Mouse (Mus musculus): Measurements from ENCODE around the gene Pknox1. TPM values are rescaled to one million over a fixed set of nuclear protein-coding genes. Genes with fewer than 3 reads are reported as not detected.
"Not testable (repeated sequence)": the region's sequence is repeated elsewhere in the genome, so short reads cannot be mapped to it uniquely, and the experiment has no call there.

The Pknox1 gene
- polyA plus RNA-seq, 1 experiment from 2014 or later = 47.5 TPM

DNA sequence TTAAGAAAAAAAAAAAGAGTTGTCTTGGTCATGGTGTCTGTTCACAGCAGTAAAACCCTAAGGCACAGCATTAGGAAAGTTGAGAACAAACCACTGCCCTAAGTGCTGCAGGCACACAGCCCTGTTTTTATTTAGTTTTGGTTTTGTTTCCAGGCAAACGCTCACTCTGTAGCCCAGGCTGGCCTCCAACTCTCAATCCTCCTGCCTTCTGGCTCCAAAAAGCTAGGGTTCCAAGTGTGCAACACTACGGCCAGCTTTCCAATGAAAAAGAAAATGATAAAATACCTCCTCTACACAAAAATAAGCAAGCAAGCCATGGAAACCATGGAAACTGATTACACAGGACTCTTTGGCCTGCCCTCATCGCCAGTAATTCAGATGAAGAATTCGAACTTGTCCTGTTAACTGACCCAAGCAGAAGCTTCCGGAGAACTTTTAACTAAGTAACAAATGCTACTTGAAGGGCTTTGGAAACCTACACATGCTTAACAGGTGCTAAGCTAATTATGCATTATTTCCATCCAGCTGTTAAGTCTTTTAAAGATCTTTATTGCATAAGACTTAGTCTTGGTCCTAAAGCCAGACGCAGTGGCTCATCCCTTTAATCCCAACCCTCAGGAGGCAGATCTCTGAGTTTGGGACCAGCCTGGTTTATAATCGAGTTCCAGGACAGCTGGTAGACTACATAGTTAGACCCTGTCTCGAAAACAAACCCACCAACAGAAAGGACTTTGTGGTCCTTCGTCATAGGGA, 17.9 kb upstream of the Pknox1 start:
- 0 out of 2 replicates have a peak, but pooled peaks cover 4% of the 10 kb centered on the region for H3K4me1 ChIP-seq (replicated peaks; ENCODE audit: control insufficient read depth, insufficient read depth, low read length)
- H3K27me3 ChIP-seq (ENCODE audit: control insufficient read depth, insufficient read depth, low read length) = no peaks in the 10 kb centered on the region
- H3K4me2 ChIP-seq (replicated peaks) = no peak overlapping the region
- no peaks in the 10 kb centered on the region for H3K36me3 ChIP-seq (replicated peaks; ENCODE audit: control insufficient read depth, insufficient read depth)
- no peak overlapping the region for H3K4me3 ChIP-seq (replicated peaks; ENCODE audit: low read length)
- H3K9me3 ChIP-seq (ENCODE audit: control insufficient read depth, low read length) = no peaks in the 10 kb centered on the region
- no peak for ATAC-seq (ENCODE audit: low FRiP score)
- DNase-seq (ENCODE audit: low spot score) = no peak
- WGBS = 91% methylated on average over 9 of the region's 9 CpGs
- H3K9ac ChIP-seq = no peak overlapping the region
- H3K27ac ChIP-seq = no peak overlapping the region

DNA sequence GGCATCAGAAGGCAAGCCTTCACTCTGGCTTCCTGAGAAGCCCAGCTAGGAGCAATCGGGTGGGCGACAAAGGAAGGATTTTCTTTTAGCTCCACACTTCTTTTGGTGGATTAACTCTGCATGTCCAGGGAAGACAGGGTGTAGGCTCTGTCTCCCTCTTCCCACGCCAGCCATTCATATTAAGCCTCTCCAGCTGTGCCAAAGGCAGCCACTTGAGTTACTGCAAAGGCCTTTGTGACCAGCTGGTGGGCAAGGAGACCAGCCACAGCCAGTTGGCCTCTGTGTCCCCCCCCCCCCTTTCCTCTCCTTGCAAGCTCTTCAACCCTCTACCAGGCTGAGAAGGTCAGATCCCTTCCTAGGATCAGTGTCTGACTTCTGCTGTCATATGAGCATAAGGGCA, 16.6 kb upstream of the Pknox1 start:
- no peak overlapping the region for H3K9ac ChIP-seq
- WGBS = 71% methylated on average over 3 of the region's 3 CpGs
- no peaks in the 10 kb centered on the region for H3K36me3 ChIP-seq (replicated peaks; ENCODE audit: control insufficient read depth, insufficient read depth)
- ATAC-seq (ENCODE audit: low FRiP score) (no peak), DNase-seq (ENCODE audit: low spot score) (no peak)
- H3K27me3 ChIP-seq (ENCODE audit: control insufficient read depth, insufficient read depth, low read length) = no peaks in the 10 kb centered on the region
- H3K4me2 ChIP-seq (replicated peaks) = no peak overlapping the region
- H3K4me3 ChIP-seq (replicated peaks; ENCODE audit: low read length) = no peak overlapping the region
- H3K4me1 ChIP-seq (replicated peaks; ENCODE audit: control insufficient read depth, insufficient read depth, low read length) = no peaks in the 10 kb centered on the region
- H3K27ac ChIP-seq = no peak overlapping the region
- H3K9me3 ChIP-seq (ENCODE audit: control insufficient read depth, low read length) = no peaks in the 10 kb centered on the region

DNA sequence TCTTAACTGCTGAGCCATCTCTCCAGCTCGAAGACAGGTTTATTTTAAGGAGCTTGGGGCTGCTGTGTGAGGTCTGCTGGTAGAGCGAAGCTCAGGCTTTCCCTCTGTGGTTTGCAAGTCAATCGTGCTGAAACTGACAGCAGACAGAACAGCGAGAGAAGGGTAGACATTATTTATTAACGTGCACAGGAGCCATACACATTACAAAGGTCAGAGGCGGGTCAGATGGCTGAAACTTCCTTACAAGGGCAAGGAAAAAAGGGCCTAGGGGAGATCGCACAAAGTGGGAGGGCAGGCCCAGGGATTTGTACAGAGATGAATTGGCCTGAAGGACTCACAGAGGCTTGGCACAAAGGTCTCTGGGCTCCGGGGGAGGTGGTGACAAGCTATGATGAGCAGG, 15.1 kb upstream of the Pknox1 start:
- Histone ChIP-seq H3K36me3 (replicated peaks; ENCODE audit: control insufficient read depth, insufficient read depth) (no peaks in the 10 kb centered on the region), H3K4me2 (replicated peaks) (no peak overlapping the region), H3K27ac (no peak overlapping the region), H3K27me3 (ENCODE audit: control insufficient read depth, insufficient read depth, low read length) (no peaks in the 10 kb centered on the region), H3K4me1 (replicated peaks; ENCODE audit: control insufficient read depth, insufficient read depth, low read length) (no peaks in the 10 kb centered on the region), H3K9me3 (ENCODE audit: control insufficient read depth, low read length) (no peaks in the 10 kb centered on the region), H3K4me3 (replicated peaks; ENCODE audit: low read length) (no peak overlapping the region), H3K9ac (no peak overlapping the region)
- ATAC-seq (ENCODE audit: low FRiP score) (no peak), DNase-seq (ENCODE audit: low spot score) (no peak)
- 53% methylated on average over 8 of the region's 8 CpGs for WGBS

DNA sequence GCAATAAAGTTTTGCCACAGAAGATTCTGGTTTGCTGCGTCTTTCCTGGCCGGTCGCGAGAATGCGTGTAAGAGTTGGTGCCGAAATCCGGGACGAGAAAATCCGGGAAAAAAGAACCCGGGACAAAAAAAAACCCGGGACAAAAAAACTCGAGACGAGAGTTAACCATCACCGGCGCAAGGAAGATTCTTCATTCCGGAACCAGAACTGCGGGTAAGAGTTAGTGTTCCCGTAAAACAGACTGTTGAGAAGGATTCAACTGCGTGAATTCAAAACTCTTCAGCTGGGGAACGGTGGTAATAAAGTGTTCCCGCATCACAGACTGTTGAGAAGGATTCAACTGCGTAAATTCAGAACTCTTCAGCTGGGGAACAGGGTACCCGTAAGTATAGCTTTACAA, 11.9 kb upstream of the Pknox1 start:
- not testable (repeated sequence) for H3K9me3 ChIP-seq (ENCODE audit: control insufficient read depth, low read length); H3K4me3 ChIP-seq (replicated peaks; ENCODE audit: low read length); H3K4me1 ChIP-seq (replicated peaks; ENCODE audit: control insufficient read depth, insufficient read depth, low read length); H3K36me3 ChIP-seq (replicated peaks; ENCODE audit: control insufficient read depth, insufficient read depth); ATAC-seq (ENCODE audit: low FRiP score); DNase-seq (ENCODE audit: low spot score); H3K27me3 ChIP-seq (ENCODE audit: control insufficient read depth, insufficient read depth, low read length); H3K4me2 ChIP-seq (replicated peaks); H3K9ac ChIP-seq; H3K27ac ChIP-seq
- WGBS = 95% methylated on average over 23 of the region's 23 CpGs

DNA sequence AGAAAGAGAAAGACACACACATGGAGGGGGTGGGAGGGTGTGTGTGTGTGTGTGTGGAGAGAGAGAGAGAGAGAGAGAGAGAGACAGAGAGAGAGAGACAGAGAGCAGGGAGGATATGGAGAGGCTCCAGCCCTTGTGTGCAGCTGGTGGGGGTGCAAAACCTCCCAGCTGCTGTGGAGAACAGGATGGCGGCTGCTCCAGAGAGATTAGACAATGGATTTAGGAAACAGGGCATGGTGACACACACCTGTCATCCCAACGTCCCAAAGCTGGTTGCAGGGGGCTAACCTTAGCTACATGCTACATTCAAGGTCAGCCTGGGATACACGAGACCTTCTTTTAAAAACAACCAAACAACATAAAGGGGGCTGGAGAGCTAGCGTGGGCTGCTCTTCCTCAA, 8.3 kb upstream of the Pknox1 start:
- H3K27me3 ChIP-seq (ENCODE audit: control insufficient read depth, insufficient read depth, low read length) = no peaks in the 10 kb centered on the region
- H3K9ac ChIP-seq = no peak overlapping the region
- no peak overlapping the region for H3K27ac ChIP-seq
- H3K4me1 ChIP-seq (replicated peaks; ENCODE audit: control insufficient read depth, insufficient read depth, low read length) = peaks cover 13% of the 10 kb centered on the region
- DNase-seq (ENCODE audit: low spot score) (no peak), ATAC-seq (ENCODE audit: low FRiP score) (no peak)
- no peak overlapping the region for H3K4me2 ChIP-seq (replicated peaks)
- no peak overlapping the region for H3K4me3 ChIP-seq (replicated peaks; ENCODE audit: low read length)
- no peaks in the 10 kb centered on the region for H3K9me3 ChIP-seq (ENCODE audit: control insufficient read depth, low read length)
- no peaks in the 10 kb centered on the region for H3K36me3 ChIP-seq (replicated peaks; ENCODE audit: control insufficient read depth, insufficient read depth)
- WGBS = 80% methylated on average over 4 of the region's 4 CpGs

DNA sequence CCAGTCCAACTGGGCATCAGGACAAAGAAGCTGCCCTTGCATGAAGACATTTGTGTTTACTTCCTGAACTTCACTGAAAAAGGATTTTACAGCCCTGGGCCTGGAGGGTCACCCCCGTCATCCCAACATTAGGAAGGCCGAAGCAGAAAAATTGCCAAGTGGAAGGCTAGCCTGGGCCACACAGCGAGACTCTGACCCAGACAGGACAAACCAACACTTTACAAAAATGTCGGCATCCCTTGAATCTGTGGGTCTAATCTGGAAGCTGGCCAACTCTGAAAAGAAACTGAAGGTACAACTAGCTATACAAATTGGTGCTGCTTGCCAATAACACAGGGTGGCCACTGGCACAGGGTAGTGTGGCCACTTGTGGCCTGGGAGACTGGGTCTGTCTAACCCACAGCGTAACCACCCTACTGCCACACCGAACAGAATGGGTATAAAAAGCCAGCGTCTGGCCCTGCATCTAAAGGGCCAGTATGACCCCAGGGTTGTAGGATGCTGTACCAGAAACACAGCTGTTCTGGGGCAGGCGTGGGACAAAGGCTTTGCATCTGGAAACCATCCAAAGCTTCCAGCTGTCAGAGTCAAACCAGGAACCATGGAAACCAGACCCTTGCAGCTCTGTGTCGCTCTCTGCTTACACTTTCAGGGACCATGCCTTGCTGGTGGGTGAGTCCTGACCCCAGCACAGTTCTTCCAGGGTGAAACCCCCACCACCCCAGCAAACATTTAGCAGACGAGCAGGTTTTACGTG, 7.2 kb upstream of the Pknox1 start:
- Histone ChIP-seq H3K27me3 (ENCODE audit: control insufficient read depth, insufficient read depth, low read length) (no peaks in the 10 kb centered on the region), H3K4me1 (replicated peaks; ENCODE audit: control insufficient read depth, insufficient read depth, low read length) (peaks cover 13% of the 10 kb centered on the region), H3K36me3 (replicated peaks; ENCODE audit: control insufficient read depth, insufficient read depth) (no peaks in the 10 kb centered on the region), H3K9ac (no peak overlapping the region), H3K9me3 (ENCODE audit: control insufficient read depth, low read length) (no peaks in the 10 kb centered on the region), H3K4me2 (replicated peaks) (no peak overlapping the region; the same call in 1 of the 2 replicates), H3K4me3 (replicated peaks; ENCODE audit: low read length) (no peak overlapping the region), H3K27ac (peak overlapping the region; percentile 70)
- 56% methylated on average over 11 of the region's 11 CpGs for WGBS
- peak; percentile 43; the same call in 1 of the 2 replicates for ATAC-seq (ENCODE audit: low FRiP score)
- peak; percentile 73 for DNase-seq (ENCODE audit: low spot score)

DNA sequence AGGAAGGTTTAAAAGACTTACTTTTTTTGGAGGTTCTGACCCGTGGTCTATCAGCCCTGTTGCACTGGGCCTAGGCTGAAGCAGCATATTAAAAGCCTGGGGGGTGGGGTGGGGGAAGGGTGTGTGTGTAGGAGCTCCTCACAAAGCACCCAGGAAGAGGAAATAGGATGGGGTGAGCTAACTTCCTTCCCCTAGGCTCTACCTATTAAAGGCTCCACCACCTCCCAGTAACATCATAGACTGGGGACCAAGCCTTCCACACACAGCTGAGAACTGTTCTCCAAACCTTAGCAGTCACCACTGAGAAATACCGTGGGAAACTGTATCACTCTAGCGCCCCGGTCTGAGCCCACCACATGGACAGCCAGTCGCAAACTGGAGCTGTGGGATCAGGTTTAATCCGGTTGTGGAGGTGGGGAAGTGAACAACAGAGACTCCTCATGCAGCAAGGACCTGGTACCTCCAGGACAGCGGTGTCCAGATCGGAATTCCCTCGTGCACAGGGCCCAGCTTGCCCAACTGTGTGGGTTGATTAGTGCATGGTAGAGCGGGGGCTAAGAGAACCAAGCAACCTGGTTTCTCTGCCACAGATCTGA, 6.5 kb upstream of the Pknox1 start:
- 84% methylated on average over 10 of the region's 10 CpGs for WGBS
- Histone ChIP-seq H3K4me3 (replicated peaks; ENCODE audit: low read length) (no peak overlapping the region), H3K27me3 (ENCODE audit: control insufficient read depth, insufficient read depth, low read length) (no peaks in the 10 kb centered on the region), H3K36me3 (replicated peaks; ENCODE audit: control insufficient read depth, insufficient read depth) (no peaks in the 10 kb centered on the region), H3K27ac (peak overlapping the region; percentile 70), H3K9me3 (ENCODE audit: control insufficient read depth, low read length) (no peaks in the 10 kb centered on the region), H3K4me1 (replicated peaks; ENCODE audit: control insufficient read depth, insufficient read depth, low read length) (peaks cover 13% of the 10 kb centered on the region), H3K9ac (no peak overlapping the region), H3K4me2 (replicated peaks) (no peak overlapping the region; the same call in 1 of the 2 replicates)
- ATAC-seq (ENCODE audit: low FRiP score) (no peak), DNase-seq (ENCODE audit: low spot score) (no peak)

DNA sequence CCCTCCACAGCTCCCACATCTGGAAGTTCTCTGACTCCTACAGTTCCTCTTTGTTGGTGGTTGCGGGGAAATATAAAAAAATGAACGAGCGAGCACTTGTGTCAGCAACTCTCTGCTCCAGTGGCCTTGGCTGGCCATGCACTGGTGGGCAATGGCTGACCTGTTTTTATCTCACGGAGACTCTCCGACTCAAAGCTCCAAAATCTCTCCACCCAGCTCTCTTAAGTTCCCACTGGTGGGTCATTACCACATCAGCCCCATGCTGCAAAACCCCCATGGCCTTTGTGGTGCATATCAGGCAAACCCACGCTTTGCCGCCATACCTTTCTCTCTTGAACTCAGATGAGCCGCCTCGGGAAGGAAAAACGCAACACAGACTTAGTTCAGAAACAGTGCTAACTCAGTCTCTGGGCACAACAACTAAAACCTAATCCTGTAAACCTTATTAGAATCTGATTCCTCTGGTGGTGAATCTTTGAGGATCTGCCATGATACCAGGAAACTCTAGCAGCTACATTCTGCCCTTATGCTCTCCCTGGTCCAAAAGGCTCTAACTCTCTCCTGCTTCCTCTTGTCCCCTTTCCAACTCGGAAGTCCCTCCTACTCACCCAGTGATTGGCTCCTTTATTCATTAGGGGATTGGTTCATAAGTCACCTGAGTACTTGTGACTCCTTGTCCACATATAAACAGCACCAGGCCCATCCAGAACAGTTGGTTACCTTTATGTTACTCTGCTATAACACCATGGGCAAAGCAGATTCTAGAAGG, 5.3 kb upstream of the Pknox1 start:
- H3K4me2 ChIP-seq (replicated peaks) = no peak overlapping the region
- WGBS = 90% methylated on average over 11 of the region's 11 CpGs
- DNase-seq (ENCODE audit: low spot score) = no peak
- H3K36me3 ChIP-seq (replicated peaks; ENCODE audit: control insufficient read depth, insufficient read depth) = no peaks in the 10 kb centered on the region
- H3K9me3 ChIP-seq (ENCODE audit: control insufficient read depth, low read length) = no peaks in the 10 kb centered on the region
- H3K27ac ChIP-seq = no peak overlapping the region
- no peak for ATAC-seq (ENCODE audit: low FRiP score)
- no peak overlapping the region for H3K9ac ChIP-seq
- H3K4me3 ChIP-seq (replicated peaks; ENCODE audit: low read length) = no peak overlapping the region
- no peaks in the 10 kb centered on the region for H3K27me3 ChIP-seq (ENCODE audit: control insufficient read depth, insufficient read depth, low read length)
- H3K4me1 ChIP-seq (replicated peaks; ENCODE audit: control insufficient read depth, insufficient read depth, low read length) = peaks cover 20% of the 10 kb centered on the region

DNA sequence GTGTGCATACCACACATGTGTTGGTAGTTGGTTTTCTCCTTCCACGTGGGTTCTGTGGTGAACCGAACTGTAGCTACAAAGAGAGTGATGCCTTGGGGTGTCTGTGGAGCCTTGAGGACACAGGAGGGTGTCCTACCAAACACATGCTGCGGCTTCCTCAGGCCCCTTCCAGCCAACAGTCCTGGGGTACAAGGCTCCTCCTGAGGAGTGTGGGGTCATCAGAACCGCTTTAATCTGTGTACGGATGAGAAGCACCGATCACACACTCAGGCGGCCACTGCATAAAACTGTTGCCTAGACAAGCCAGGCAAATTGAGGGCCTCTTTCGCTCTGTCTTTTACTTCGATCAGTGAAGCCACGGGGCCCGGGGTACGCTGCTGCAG, 911 bp upstream of the Pknox1 start:
- WGBS = 17% methylated on average over 12 of the region's 12 CpGs
- Histone ChIP-seq H3K36me3 (replicated peaks; ENCODE audit: control insufficient read depth, insufficient read depth) (no peaks in the 10 kb centered on the region), H3K27me3 (ENCODE audit: control insufficient read depth, insufficient read depth, low read length) (no peaks in the 10 kb centered on the region), H3K4me1 (replicated peaks; ENCODE audit: control insufficient read depth, insufficient read depth, low read length) (peaks cover 33% of the 10 kb centered on the region), H3K9ac (peak overlapping the region; percentile 62), H3K4me2 (replicated peaks) (peak overlapping the region; percentile 61), H3K27ac (peak overlapping the region; percentile 87), H3K4me3 (replicated peaks; ENCODE audit: low read length) (peak overlapping the region; percentile 30), H3K9me3 (ENCODE audit: control insufficient read depth, low read length) (no peaks in the 10 kb centered on the region)
- DNase-seq (ENCODE audit: low spot score) (no peak), ATAC-seq (ENCODE audit: low FRiP score) (no peak)

Data from hindbrain, embryonic 14.5 days (tissue).